Comparison of ENCODE assay signal across 17 mouse cellular contexts in genomic region chr1:183039881-183040708, GRCm38 (mm10).
A peak's percentile ranks its signal among the peaks of the same experiment; 100 is the strongest.
DNase-seq lines count a peak whose midpoint lies in the region; ATAC-seq and TF ChIP-seq lines count a peak whose summit lies in the region.
"Had no signal": no experiment of that assay in that cellular context is flagged by ENCODE, and none has a peak within 500 bp of the region (broad histone marks: within the 10 kb centered on the region; RNA-seq: fewer than 3 reads in every experiment).

No protein-coding gene starts in this region.

- H3K4me3 ChIP-seq in embryonic facial prominence, embryonic 12.5 days: no peak overlapping the region
- H3K4me3 ChIP-seq in embryonic facial prominence, embryonic 10.5 days: no peak overlapping the region
- no peak overlapping the region for H3K4me3 ChIP-seq in heart, embryonic 16.5 days (ENCODE audit: low read length)
- H3K4me3 ChIP-seq in lung, embryonic 15.5 days: no peak overlapping the region
- H3K4me3 ChIP-seq in stomach, postnatal 0 days (ENCODE audit: low read depth, low read length): no peak overlapping the region
- H3K4me3 ChIP-seq: forebrain, embryonic 13.5 days; hindbrain, embryonic 15.5 days; liver, embryonic 13.5 days; midbrain, embryonic 15.5 days; neural tube, embryonic 15.5 days; stomach, embryonic 15.5 days had no signal

- DNase-seq in embryonic facial prominence, embryonic 10.5 days (ENCODE audit: low spot score): no peak
- DNase-seq in heart, adult 18-20 months: no peak
- DNase-seq in lung, postnatal 36 days: no peak
- no peak for DNase-seq in stomach, postnatal 0 days (ENCODE audit: low spot score)
- DNase-seq in MN1 (ENCODE audit: low spot score): no peak
- DNase-seq: cerebellum, adult 11-12 months; liver, embryonic 13.5 days; thymus, adult 2 months had no signal

- no peak for TF ChIP-seq CTCF in stomach, postnatal 0 days (IDR thresholded peaks at IDR 0.05; ENCODE audit: low read depth)

- peaks cover 9% of the 10 kb centered on the region; the same call in 1 of the 2 replicates for H3K27me3 ChIP-seq in embryonic facial prominence, embryonic 12.5 days
- H3K27me3 ChIP-seq in embryonic facial prominence, embryonic 10.5 days (replicated peaks; ENCODE audit: low read depth, poor library complexity, severe bottlenecking): peaks cover 51% of the 10 kb centered on the region
- H3K27me3 ChIP-seq in heart, embryonic 16.5 days (ENCODE audit: control insufficient read depth, insufficient read depth, low read length): no peaks in the 10 kb centered on the region; the same call in 1 of the 2 replicates
- H3K27me3 ChIP-seq in lung, embryonic 15.5 days: peaks cover 53% of the 10 kb centered on the region
- no peaks in the 10 kb centered on the region for H3K27me3 ChIP-seq in stomach, postnatal 0 days (ENCODE audit: control insufficient read depth, insufficient read depth, low read length)
- H3K27me3 ChIP-seq: CH12.LX; hindbrain, embryonic 15.5 days; liver, embryonic 13.5 days; stomach, embryonic 15.5 days had no signal

- H3K36me3 ChIP-seq in embryonic facial prominence, embryonic 12.5 days: no peaks in the 10 kb centered on the region
- H3K36me3 ChIP-seq in embryonic facial prominence, embryonic 10.5 days (replicated peaks): no peaks in the 10 kb centered on the region
- no peaks in the 10 kb centered on the region for H3K36me3 ChIP-seq in heart, embryonic 16.5 days (ENCODE audit: control insufficient read depth, insufficient read depth)
- H3K36me3 ChIP-seq in lung, embryonic 15.5 days: no peaks in the 10 kb centered on the region
- H3K36me3 ChIP-seq in stomach, postnatal 0 days (ENCODE audit: control insufficient read depth, insufficient read depth, low read length): no peaks in the 10 kb centered on the region
- H3K36me3 ChIP-seq: hindbrain, embryonic 15.5 days; liver, embryonic 13.5 days; midbrain, embryonic 15.5 days; neural tube, embryonic 15.5 days; stomach, embryonic 15.5 days had no signal

- H3K4me2 ChIP-seq in embryonic facial prominence, embryonic 12.5 days (replicated peaks): no peak overlapping the region
- H3K4me2 ChIP-seq in heart, embryonic 16.5 days (ENCODE audit: low read depth, low read length): no peak overlapping the region
- no peak overlapping the region for H3K4me2 ChIP-seq in lung, embryonic 15.5 days
- no peak overlapping the region for H3K4me2 ChIP-seq in stomach, postnatal 0 days (replicated peaks; ENCODE audit: low read depth)
- H3K4me2 ChIP-seq: forebrain, embryonic 13.5 days; hindbrain, embryonic 15.5 days; liver, embryonic 13.5 days; midbrain, embryonic 15.5 days; neural tube, embryonic 15.5 days; stomach, embryonic 15.5 days had no signal

- H3K4me1 ChIP-seq in embryonic facial prominence, embryonic 12.5 days: peaks cover 14% of the 10 kb centered on the region; the same call in 1 of the 2 replicates
- H3K4me1 ChIP-seq in embryonic facial prominence, embryonic 10.5 days: peaks cover 19% of the 10 kb centered on the region
- H3K4me1 ChIP-seq in heart, embryonic 16.5 days (ENCODE audit: control insufficient read depth, insufficient read depth, low read length): peaks cover 20% of the 10 kb centered on the region
- peaks cover 15% of the 10 kb centered on the region for H3K4me1 ChIP-seq in lung, embryonic 15.5 days
- no peaks in the 10 kb centered on the region for H3K4me1 ChIP-seq in stomach, postnatal 0 days (replicated peaks; ENCODE audit: control insufficient read depth, insufficient read depth)
- H3K4me1 ChIP-seq: forebrain, embryonic 13.5 days; hindbrain, embryonic 15.5 days; liver, embryonic 13.5 days; midbrain, embryonic 15.5 days; stomach, embryonic 15.5 days had no signal

- no peak overlapping the region for H3K9ac ChIP-seq in embryonic facial prominence, embryonic 12.5 days
- 0 out of 2 replicates have a peak overlapping the region, but pooled peaks have one; percentile 15 for H3K9ac ChIP-seq in heart, embryonic 16.5 days (ENCODE audit: low read length)
- no peak overlapping the region for H3K9ac ChIP-seq in lung, embryonic 15.5 days
- no peak overlapping the region for H3K9ac ChIP-seq in stomach, postnatal 0 days (ENCODE audit: low read length)
- H3K9ac ChIP-seq: forebrain, embryonic 13.5 days; hindbrain, embryonic 15.5 days; liver, embryonic 13.5 days; midbrain, embryonic 15.5 days; neural tube, embryonic 15.5 days; stomach, embryonic 15.5 days had no signal

- H3K27ac ChIP-seq in embryonic facial prominence, embryonic 12.5 days: no peak overlapping the region
- no peak overlapping the region for H3K27ac ChIP-seq in embryonic facial prominence, embryonic 10.5 days (replicated peaks)
- peak overlapping the region; percentile 24 for H3K27ac ChIP-seq in heart, embryonic 16.5 days (ENCODE audit: low read length)
- H3K27ac ChIP-seq in lung, embryonic 15.5 days: no peak overlapping the region
- H3K27ac ChIP-seq in stomach, postnatal 0 days (replicated peaks): no peak overlapping the region
- H3K27ac ChIP-seq: forebrain, embryonic 13.5 days; hindbrain, embryonic 15.5 days; liver, embryonic 13.5 days; midbrain, embryonic 15.5 days; neural tube, embryonic 15.5 days; stomach, embryonic 15.5 days had no signal

- H3K9me3 ChIP-seq in embryonic facial prominence, embryonic 12.5 days: no peaks in the 10 kb centered on the region
- 0 out of 2 replicates have a peak, but pooled peaks cover 3% of the 10 kb centered on the region for H3K9me3 ChIP-seq in embryonic facial prominence, embryonic 10.5 days
- no peaks in the 10 kb centered on the region; the same call in 1 of the 2 replicates for H3K9me3 ChIP-seq in heart, embryonic 16.5 days (replicated peaks; ENCODE audit: control insufficient read depth, low read length)
- H3K9me3 ChIP-seq in lung, embryonic 15.5 days: no peaks in the 10 kb centered on the region
- H3K9me3 ChIP-seq in stomach, postnatal 0 days (ENCODE audit: control insufficient read depth, low read length): no peaks in the 10 kb centered on the region
- H3K9me3 ChIP-seq: forebrain, embryonic 13.5 days; hindbrain, embryonic 15.5 days; liver, embryonic 13.5 days; midbrain, embryonic 15.5 days; neural tube, embryonic 15.5 days; stomach, embryonic 15.5 days had no signal

- ATAC-seq in embryonic facial prominence, embryonic 12.5 days (ENCODE audit: insufficient number of reproducible peaks, insufficient read depth, low FRiP score, low TSS enrichment): peak; percentile 62; the same call in 1 of the 2 replicates
- peak; percentile 34; the same call in 1 of the 2 replicates for ATAC-seq in heart, embryonic 16.5 days (replicated peaks; ENCODE audit: extremely low read depth, insufficient read depth, low FRiP score)
- ATAC-seq in lung, embryonic 15.5 days (ENCODE audit: borderline replicate concordance, extremely low read depth, low FRiP score, low TSS enrichment): peak; percentile 20; the same call in 1 of the 2 replicates
- peak; percentile 54; the same call in 1 of the 2 replicates for ATAC-seq in stomach, postnatal 0 days (ENCODE audit: low FRiP score, low TSS enrichment)
- ATAC-seq: forebrain, embryonic 13.5 days; midbrain, embryonic 15.5 days had no signal

- TF ChIP-seq EP300 in stomach, postnatal 0 days (optimal IDR thresholded peaks at IDR 0.05): no peak

- 44% methylated on average over 6 of the region's 6 CpGs for WGBS in embryonic facial prominence, embryonic 12.5 days
- 65% methylated on average over 6 of the region's 6 CpGs for WGBS in embryonic facial prominence, embryonic 10.5 days
- WGBS in heart, embryonic 16.5 days: 44% methylated on average over 6 of the region's 6 CpGs
- WGBS in lung, embryonic 15.5 days: 40% methylated on average over 6 of the region's 6 CpGs
- WGBS in stomach, postnatal 0 days: 58% methylated on average over 6 of the region's 6 CpGs
